Mouse (Mus musculus) CH12.LX (cell line): ENCODE results near the gene Rab15. TPM values are rescaled to one million over a fixed set of nuclear protein-coding genes. Genes with fewer than 3 reads are reported as not detected.

Experiments used
- DNase-seq: peaks from one replicate; pipeline ENCODE4 v3.0.0-alpha.2; 2013; ENCODE audit errors: extremely low read depth
- H3K27ac ChIP-seq: 2 replicates; pipeline ENCODE4 v1.5.1; 2012; ENCODE audit warnings: low read depth, mild to moderate bottlenecking, control low read depth, moderate library complexity; ENCODE audit not compliant: insufficient read depth
- H3K27me3 ChIP-seq: replicated peaks from 2 replicates; pipeline ENCODE3; 2012; ENCODE audit warnings: inconsistent platforms
- H3K36me3 ChIP-seq, 2 experiments: replicated peaks in 1 of 2; 2 replicates each; pipeline versions ENCODE3 to v1.6.1; 2012; ENCODE audit warnings: inconsistent platforms in 1 of 2, low read length in 1 of 2, mild to moderate bottlenecking in 1 of 2, mixed read lengths in 1 of 2, moderate library complexity in 1 of 2; ENCODE audit not compliant: control insufficient read depth in 1 of 2, insufficient read depth in 1 of 2
- H3K4me1 ChIP-seq, 2 experiments: 2 replicates each; pipeline ENCODE4 v1.6.1; 2012; ENCODE audit warnings: inconsistent platforms in 1 of 2, moderate library complexity in 1 of 2; ENCODE audit not compliant: insufficient read depth in 2 of 2, control insufficient read depth in 1 of 2
- H3K4me2 ChIP-seq: 2 replicates; pipeline ENCODE4 v1.6.1; 2012; ENCODE audit warnings: low read depth, mild to moderate bottlenecking, control low read depth; ENCODE audit not compliant: poor library complexity, insufficient read depth, severe bottlenecking
- H3K4me3 ChIP-seq, 3 experiments: fragments of 150-350 bp in 1 of 3; sonication (generic) in 1 of 3; replicated peaks in 1 of 3; 2 replicates each; pipeline versions ENCODE3 to v1.5.1; 2011 to 2012; ENCODE audit warnings: low read depth in 2 of 3, low read length in 2 of 3, mild to moderate bottlenecking in 2 of 3, moderate library complexity in 2 of 3, control low read depth in 1 of 3, improper control_type of control experiment in 1 of 3, inconsistent platforms in 1 of 3, mixed read lengths in 1 of 3; ENCODE audit not compliant: poor library complexity in 1 of 3
- H3K79me2 ChIP-seq: replicated peaks from 2 replicates; pipeline ENCODE4 v1.6.1; 2012; ENCODE audit warnings: mild to moderate bottlenecking, moderate library complexity; ENCODE audit not compliant: control insufficient read depth, poor library complexity, insufficient read depth, severe bottlenecking; ENCODE audit errors: extremely low read depth
- H3K9ac ChIP-seq: 2 replicates; pipeline ENCODE4 v1.6.1; 2012; ENCODE audit warnings: low read depth, mild to moderate bottlenecking, control low read depth, moderate library complexity; ENCODE audit not compliant: insufficient read depth
- H3K9me3 ChIP-seq: replicated peaks from 2 replicates; pipeline ENCODE3; 2012; ENCODE audit warnings: low read length, inconsistent platforms, mixed read lengths
- E2F4 ChIP-seq: IDR thresholded peaks from 2 replicates; pipeline ENCODE4 v1.6.1; 2011; ENCODE audit warnings: low read depth, low read length, improper control_type of control experiment; ENCODE audit not compliant: insufficient replicate concordance
- HCFC1 ChIP-seq: IDR thresholded peaks from 2 replicates; pipeline ENCODE4 v1.6.1; 2012; ENCODE audit warnings: low read depth, mild to moderate bottlenecking, inconsistent platforms, low read length, improper control_type of control experiment
- MAFK ChIP-seq: IDR thresholded peaks from 2 replicates; pipeline ENCODE4 v1.6.1; 2011; ENCODE audit warnings: low read length, improper control_type of control experiment; ENCODE audit not compliant: insufficient replicate concordance
- MAZ ChIP-seq: IDR thresholded peaks from 2 replicates; pipeline ENCODE4 v1.6.1; 2012; ENCODE audit warnings: low read depth, mild to moderate bottlenecking, inconsistent platforms, low read length, improper control_type of control experiment, moderate library complexity
- MEF2A ChIP-seq: IDR thresholded peaks from 2 replicates; pipeline ENCODE4 v1.6.1; 2014; ENCODE audit warnings: low read depth, mild to moderate bottlenecking, inconsistent platforms, low read length, improper control_type of control experiment, borderline replicate concordance
- MYC ChIP-seq: IDR thresholded peaks from 2 replicates; pipeline ENCODE4 v1.6.1; 2011; ENCODE audit warnings: low read depth, mild to moderate bottlenecking, improper control_type of control experiment, low read length
- RAD21 ChIP-seq: IDR thresholded peaks from 2 replicates; pipeline ENCODE4 v1.6.1; 2011; ENCODE audit warnings: low read depth, mild to moderate bottlenecking, low read length, improper control_type of control experiment, moderate library complexity
- SIN3A ChIP-seq: IDR thresholded peaks from 2 replicates; pipeline ENCODE4 v1.6.1; 2012; ENCODE audit warnings: low read length, improper control_type of control experiment, inconsistent platforms
- TCF12 ChIP-seq: IDR thresholded peaks from 2 replicates; pipeline ENCODE4 v1.6.1; 2014; ENCODE audit warnings: low read depth, mild to moderate bottlenecking, inconsistent platforms, low read length, improper control_type of control experiment
- USF2 ChIP-seq: conservative IDR thresholded peaks from 2 replicates; pipeline ENCODE4 v1.6.1; 2011; ENCODE audit warnings: low read depth, low read length, improper control_type of control experiment
- ZKSCAN1 ChIP-seq: IDR thresholded peaks from 2 replicates; pipeline ENCODE4 v1.6.1; 2012; ENCODE audit warnings: low read depth, inconsistent platforms, low read length, improper control_type of control experiment, borderline replicate concordance
- dilution Hi-C: fragments of 300-500 bp; cut with MboI; formaldehyde crosslinking; loops from 2 replicates; pipeline ENCODE4 v1.14.3; 2020; ENCODE audit warnings: low sequenced_read_pairs; ENCODE audit not compliant: extremely low pct_unique_long_range_greater_than_20kb, extremely low pct_ligation_motif_present
- in situ Hi-C: fragments of 300-500 bp; cut with MboI; formaldehyde crosslinking; loops from 3 replicates; pipeline ENCODE4 v1.14.3; 2019; ENCODE audit warnings: low sequenced_read_pairs, low pct_ligation_motif_present, low pct_unique_long_range_greater_than_20kb, mixed read lengths
- polyA plus RNA-seq: library from polyadenylated mRNA; unstranded; fragments of >175 nt; gene quantifications from 2 replicates; pipeline ENCODE4 v1.2.1, GENCODE M21; 2012; ENCODE audit warnings: low read depth; ENCODE audit not compliant: insufficient read length
- total RNA-seq, 2 experiments: library from RNA; depleted of rRNA; stranded (reverse); fragments of 300-350 nt in 1 of 2; fragments of >200 nt in 1 of 2; gene quantifications; 2 replicates each; pipeline ENCODE4 v1.2.3; 2012 to 2014

Rab15 gene
- total and polyA plus RNA-seq, 3 experiments: 0.25 TPM; not detected in 2

GRCm38 (mm10) chr12:76820615-76821014, 2.1 kb downstream of the Rab15 start:
- Histone ChIP-seq H3K9ac (no peak overlapping the region), H3K4me3 (no peak overlapping the region), H3K9me3 (no peaks in the 10 kb centered on the region), H3K79me2 (no peaks in the 10 kb centered on the region), H3K4me1 (peaks cover 2 to 4% of the 10 kb centered on the region in 2 experiments; a peak in 1 of 4 replicates), H3K36me3 (no peaks in the 10 kb centered on the region), H3K4me2 (no peak overlapping the region), H3K27ac (no peak overlapping the region), H3K27me3 (peaks cover 69% of the 10 kb centered on the region)
- dilution Hi-C loops (no loop called here), in situ Hi-C loops (no loop called here)
- DNase-seq: no peak
- TF ChIP-seq MEF2A (no peak), HCFC1 (no peak), USF2 (no peak), ZKSCAN1 (no peak), MAZ (no peak)

- TF ChIP-seq SIN3A (no peak), MYC (no peak), MAFK (no peak), ZKSCAN1 (no peak), E2F4 (no peak)
- H3K36me3 ChIP-seq: no peaks in the 10 kb centered on the region
- H3K9ac ChIP-seq: no peak overlapping the region
- peaks cover 2 to 4% of the 10 kb centered on the region in 2 experiments; a peak in 1 of 4 replicates for H3K4me1 ChIP-seq
- H3K9me3 ChIP-seq: no peaks in the 10 kb centered on the region
- no peak overlapping the region for H3K27ac ChIP-seq
- H3K4me2 ChIP-seq: no peak overlapping the region
- dilution Hi-C loops (no loop called here), in situ Hi-C loops (no loop called here)
- no peak for DNase-seq
- H3K4me3 ChIP-seq: no peak overlapping the region
- peaks cover 64% of the 10 kb centered on the region for H3K27me3 ChIP-seq
- no peaks in the 10 kb centered on the region for H3K79me2 ChIP-seq
These were observed 2.9 kb downstream of the Rab15 start for GRCm38 (mm10) chr12:76819816-76820215.

GRCm38 (mm10) chr12:76818908-76819307, 3.8 kb downstream of the Rab15 start:
- no peak for DNase-seq
- Histone ChIP-seq H3K36me3 (no peaks in the 10 kb centered on the region), H3K4me2 (no peak overlapping the region), H3K4me1 (peaks cover 2 to 4% of the 10 kb centered on the region in 2 experiments; a peak in 1 of 4 replicates), H3K27ac (no peak overlapping the region), H3K9ac (no peak overlapping the region), H3K27me3 (peaks cover 62% of the 10 kb centered on the region), H3K4me3 (no peak overlapping the region)
- dilution Hi-C loops: no loop called here
- TF ChIP-seq TCF12 (no peak), USF2 (no peak), RAD21 (no peak)
- TF ChIP-seq, all 38 proteins: peak for 0
- in situ Hi-C loops: no loop called here
- H3K79me2 ChIP-seq: no peaks in the 10 kb centered on the region
- no peaks in the 10 kb centered on the region for H3K9me3 ChIP-seq
